In genomic region chr13:109901811-109902210, GRCm38 (mm10) we compare ENCODE assay signal across 8 mouse cellular contexts.
DNase-seq lines count a peak whose midpoint lies in the region; ATAC-seq and TF ChIP-seq lines count a peak whose summit lies in the region.

No protein-coding gene starts in this region.

- no peaks in the 10 kb centered on the region for H3K9me3 ChIP-seq in heart, embryonic 12.5 days (replicated peaks)
- no peaks in the 10 kb centered on the region for H3K9me3 ChIP-seq in ES-E14 (ENCODE audit: control insufficient read depth, insufficient read depth, low read depth, low read length)
- H3K9me3 ChIP-seq in heart, postnatal 0 days (replicated peaks; ENCODE audit: control insufficient read depth, low read length), result no peaks in the 10 kb centered on the region
- no peaks in the 10 kb centered on the region for H3K9me3 ChIP-seq in liver, postnatal 0 days (ENCODE audit: low read length)

- no peak for TF ChIP-seq CTCF in heart, postnatal 0 days (IDR thresholded peaks at IDR 0.05; ENCODE audit: low read depth)
- TF ChIP-seq CTCF in liver, postnatal 0 days (IDR thresholded peaks at IDR 0.05; ENCODE audit: low read depth), result no peak

- peaks cover 29% of the 10 kb centered on the region for H3K4me1 ChIP-seq in heart, embryonic 12.5 days (replicated peaks)
- H3K4me1 ChIP-seq in ES-E14 (ENCODE audit: control insufficient read depth in 2 of 2, insufficient read depth in 2 of 2, low read length in 2 of 2, poor library complexity in 1 of 2), result no peaks in the 10 kb centered on the region
- H3K4me1 ChIP-seq in heart, postnatal 0 days (ENCODE audit: control insufficient read depth, insufficient read depth), result peaks cover 20% of the 10 kb centered on the region; the same call in 1 of the 2 replicates
- peaks cover 20% of the 10 kb centered on the region for H3K4me1 ChIP-seq in liver, postnatal 0 days (ENCODE audit: insufficient read depth)

- H3K27me3 ChIP-seq in heart, embryonic 12.5 days (replicated peaks), result no peaks in the 10 kb centered on the region
- H3K27me3 ChIP-seq in heart, postnatal 0 days (ENCODE audit: control insufficient read depth, insufficient read depth, low read length), result no peaks in the 10 kb centered on the region
- H3K27me3 ChIP-seq in liver, postnatal 0 days (ENCODE audit: insufficient read depth, low read length), result 0 out of 2 replicates have a peak, but pooled peaks cover 2% of the 10 kb centered on the region

- no peak overlapping the region for H3K9ac ChIP-seq in heart, embryonic 12.5 days
- H3K9ac ChIP-seq in ES-E14 (ENCODE audit: insufficient read depth, low read depth, low read length, poor library complexity, severe bottlenecking), result no peak overlapping the region
- H3K9ac ChIP-seq in heart, postnatal 0 days (replicated peaks; ENCODE audit: low read depth, low read length), result no peak overlapping the region
- H3K9ac ChIP-seq in liver, postnatal 0 days (replicated peaks), result peak overlapping the region; percentile 83; the same call in 1 of the 2 replicates

- peak overlapping the region; percentile 88 for H3K4me2 ChIP-seq in heart, embryonic 12.5 days
- peak overlapping the region; percentile 91 for H3K4me2 ChIP-seq in heart, postnatal 0 days (ENCODE audit: low read depth, low read length)
- peak overlapping the region; percentile 89 for H3K4me2 ChIP-seq in liver, postnatal 0 days (ENCODE audit: low read depth, low read length)

- no peak for ATAC-seq in heart, embryonic 12.5 days (ENCODE audit: insufficient number of reproducible peaks, low FRiP score)
- ATAC-seq in heart, postnatal 0 days (ENCODE audit: insufficient read depth, low read depth), result no peak
- ATAC-seq in liver, postnatal 0 days, result no peak

- 48% methylated on average over 5 of the region's 5 CpGs for WGBS in heart, embryonic 12.5 days
- 47% methylated on average over 5 of the region's 5 CpGs for WGBS in heart, postnatal 0 days
- WGBS in liver, postnatal 0 days (ENCODE audit: insufficient replicate concordance), result 64% methylated on average over 5 of the region's 5 CpGs

- H3K27ac ChIP-seq in heart, embryonic 12.5 days (ENCODE audit: poor library complexity, severe bottlenecking), result no peak overlapping the region
- H3K27ac ChIP-seq in ES-E14 (ENCODE audit: insufficient read depth, low read depth, low read length, poor library complexity, severe bottlenecking), result no peak overlapping the region
- peak overlapping the region; percentile 89; the same call in 1 of the 2 replicates for H3K27ac ChIP-seq in heart, postnatal 0 days (ENCODE audit: low read depth)
- peak overlapping the region; percentile 85; the same call in 1 of the 2 replicates for H3K27ac ChIP-seq in liver, postnatal 0 days (ENCODE audit: low read depth)

- peak overlapping the region; percentile 79 for H3K4me3 ChIP-seq in heart, embryonic 12.5 days
- H3K4me3 ChIP-seq in ES-E14 (ENCODE audit: insufficient read depth in 1 of 2, low read depth in 1 of 2, low read length in 2 of 2, poor library complexity in 1 of 2, severe bottlenecking in 1 of 2), result peak overlapping the region; percentile 82; a peak in 3 of 4 replicates
- H3K4me3 ChIP-seq in heart, postnatal 0 days (ENCODE audit: low read depth, low read length), result peak overlapping the region; percentile 85; the same call in 1 of the 2 replicates
- peak overlapping the region; percentile 76; the same call in 1 of the 2 replicates for H3K4me3 ChIP-seq in liver, postnatal 0 days (ENCODE audit: low read depth, low read length)

- no peaks in the 10 kb centered on the region for H3K36me3 ChIP-seq in heart, embryonic 12.5 days
- H3K36me3 ChIP-seq in ES-E14 (ENCODE audit: control insufficient read depth, insufficient read depth, low read length, poor library complexity, severe bottlenecking), result no peaks in the 10 kb centered on the region
- H3K36me3 ChIP-seq in heart, postnatal 0 days (replicated peaks; ENCODE audit: control insufficient read depth, insufficient read depth, low read length), result no peaks in the 10 kb centered on the region
- no peaks in the 10 kb centered on the region for H3K36me3 ChIP-seq in liver, postnatal 0 days (replicated peaks; ENCODE audit: insufficient read depth, low read length)

- no peak for DNase-seq in heart, adult 9 months (ENCODE audit: low spot score in 2 of 2)
- DNase-seq in ES-E14 (ENCODE audit: low read depth, low spot score), result no peak
- no peak for DNase-seq in heart, postnatal 0 days (ENCODE audit: low spot score)
- DNase-seq in liver, postnatal 0 days, result no peak
- DNase-seq in thymus, postnatal 0 days (ENCODE audit: low spot score), result no peak
- DNase-seq in urinary bladder, postnatal 36 days (ENCODE audit: low spot score in 2 of 2), result no peak
- DNase-seq in gastrocnemius, postnatal 10 days, result no peak

- no peak for TF ChIP-seq EP300 in heart, postnatal 0 days (IDR thresholded peaks at IDR 0.05; ENCODE audit: low read depth)
- TF ChIP-seq EP300 in liver, postnatal 0 days (IDR thresholded peaks at IDR 0.05; ENCODE audit: low read depth), result no peak

- in situ Hi-C loops in ES-E14 (cut with MboI; ENCODE audit: low sequenced_read_pairs in 2 of 2, unreplicated experiment in 2 of 2), result loop anchor here in 1 of 2 experiments (25.0 kb wide), 1 partner anchor 290 kb away; no protein-coding TSS in a partner anchor

TF ChIP-seq in ES-E14, 5 proteins besides CTCF, POLR2A, EP300 and RAD21:
- no peak for TF ChIP-seq ZC3H11A (IDR thresholded peaks at IDR 0.05; ENCODE audit: borderline replicate concordance, low read depth, low read length)
- no peak for TF ChIP-seq MAFK (IDR thresholded peaks at IDR 0.05; ENCODE audit: insufficient read depth, low read depth, low read length)
- TF ChIP-seq CHD2 (IDR thresholded peaks at IDR 0.05; ENCODE audit: low read depth, low read length), result no peak
- no peak for TF ChIP-seq HCFC1 (IDR thresholded peaks at IDR 0.05; ENCODE audit: borderline replicate concordance, insufficient read depth, low read length)
- TF ChIP-seq ZNF384 (IDR thresholded peaks at IDR 0.05; ENCODE audit: low read depth, low read length), result no peak

Comparison
In these comparisons a context has a peak if more than half of its experiments do, and no peak if none do; other contexts are left out.
1. H3K27ac ChIP-seq: peak in heart, postnatal 0 days (single experiment) and liver, postnatal 0 days (single experiment); none in heart, embryonic 12.5 days (single experiment) and ES-E14 (single experiment).
2. Peak in every context shown above with its lines, with median percentiles within 50 percentile points of each other: H3K4me2 ChIP-seq and H3K4me3 ChIP-seq.